Mouse (Mus musculus) MEL-GATA-1-ER (cell line): ENCODE measurements around the gene Cap1.
A peak's percentile ranks its signal among the peaks of the same experiment; 100 is the strongest.

Experiments used
- DNase-seq: peaks from one replicate; pipeline ENCODE4 v3.0.0-alpha.2; 2012; ENCODE audit warnings: low read depth; ENCODE audit errors: extremely low read depth

The Cap1 gene

GRCm38 (mm10) chr4:122887336-122887735, 1.5 kb upstream of the Cap1 start:
- DNase-seq: no peak

GRCm38 (mm10) chr4:122886579-122887254, 861 bp upstream of the Cap1 start:
- no peak for DNase-seq

GRCm38 (mm10) chr4:122884481-122885340, 1.1 kb downstream of the Cap1 start:
- no peak for DNase-seq

GRCm38 (mm10) chr4:122884051-122884450, 1.8 kb downstream of the Cap1 start:
- DNase-seq: no peak

- no peak for DNase-seq
Observed at GRCm38 (mm10) chr4:122883294-122883693, 2.6 kb downstream of the Cap1 start.

- DNase-seq: no peak
Observed at GRCm38 (mm10) chr4:122882544-122882943, 3.3 kb downstream of the Cap1 start.

GRCm38 (mm10) chr4:122878333-122879070, 7.4 kb downstream of the Cap1 start:
- no peak for DNase-seq

- no peak for DNase-seq
Observed at GRCm38 (mm10) chr4:122873512-122873911, 12.3 kb downstream of the Cap1 start.

- DNase-seq: no peak
Observed at GRCm38 (mm10) chr4:122873003-122873402, 12.9 kb downstream of the Cap1 start.

- DNase-seq: peak; percentile 72
Observed at GRCm38 (mm10) chr4:122871989-122872388, 13.9 kb downstream of the Cap1 start.

- DNase-seq: no peak
Observed at GRCm38 (mm10) chr4:122871269-122871668, 14.6 kb downstream of the Cap1 start.

GRCm38 (mm10) chr4:122870741-122871140, 15.1 kb downstream of the Cap1 start:
- DNase-seq: no peak

- no peak for DNase-seq
Observed at GRCm38 (mm10) chr4:122870027-122870426, 15.8 kb downstream of the Cap1 start.

GRCm38 (mm10) chr4:122868041-122868440, 17.8 kb downstream of the Cap1 start:
- no peak for DNase-seq

GRCm38 (mm10) chr4:122861836-122862235, 24.0 kb downstream of the Cap1 start:
- DNase-seq: no peak

GRCm38 (mm10) chr4:122859096-122859674, 26.7 kb downstream of the Cap1 start:
- no peak for DNase-seq

GRCm38 (mm10) chr4:122857909-122858308, 27.9 kb downstream of the Cap1 start:
- no peak for DNase-seq

- no peak for DNase-seq
Observed at GRCm38 (mm10) chr4:122854770-122855169, 31.1 kb downstream of the Cap1 start.

GRCm38 (mm10) chr4:122853691-122854090, 32.2 kb downstream of the Cap1 start:
- no peak for DNase-seq

- DNase-seq: no peak
Observed at GRCm38 (mm10) chr4:122851535-122851934, 34.3 kb downstream of the Cap1 start.

- DNase-seq: no peak
Observed at GRCm38 (mm10) chr4:122848150-122848621, 37.7 kb downstream of the Cap1 start.
